Mouse (Mus musculus) ovary, postnatal 10 days (tissue): Measurements from ENCODE around the gene Unc93b1.
A peak's percentile ranks its signal among the peaks of the same experiment; 100 is the strongest.
"Not testable (repeated sequence)": the region's sequence is repeated elsewhere in the genome, so short reads cannot be mapped to it uniquely, and the experiment has no call there.

ENCODE experiments used
- DNase-seq: peaks from one replicate; pipeline ENCODE4 v3.0.0; 2022; ENCODE audit warnings: low spot score

Gene Unc93b1

GRCm38 (mm10) chr19:3946715-3947114 lies 11.7 kb downstream of the Unc93b1 start:
- peak; percentile 38 for DNase-seq

- no peak for DNase-seq
These were observed 12.8 kb downstream of the Unc93b1 start for GRCm38 (mm10) chr19:3947813-3948212.

- DNase-seq, result no peak
These were observed 13.6 kb downstream of the Unc93b1 start for GRCm38 (mm10) chr19:3948546-3948945.

- DNase-seq, result no peak
These were observed 15.3 kb downstream of the Unc93b1 start for GRCm38 (mm10) chr19:3950331-3950730.

- no peak for DNase-seq
These were observed 16.5 kb downstream of the Unc93b1 start for GRCm38 (mm10) chr19:3951461-3951860.

- DNase-seq, result no peak
These were observed 17.1 kb downstream of the Unc93b1 start for GRCm38 (mm10) chr19:3952099-3952498.

GRCm38 (mm10) chr19:3955033-3955432 lies 20.0 kb downstream of the Unc93b1 start:
- DNase-seq, result no peak

GRCm38 (mm10) chr19:3955804-3956203 lies 20.8 kb downstream of the Unc93b1 start:
- no peak for DNase-seq

- not testable (repeated sequence) for DNase-seq
These were observed 22.5 kb downstream of the Unc93b1 start for GRCm38 (mm10) chr19:3957296-3958036.

GRCm38 (mm10) chr19:3958470-3958869 lies 23.5 kb downstream of the Unc93b1 start, which contains the start of gene Aldh3b3:
TSS of gene Aldh3b3 (plus strand) at chr19:3958645.
- no peak for DNase-seq

GRCm38 (mm10) chr19:3959030-3959429 lies 24.0 kb downstream of the Unc93b1 start:
- no peak for DNase-seq

- DNase-seq, result no peak
These were observed 25.2 kb downstream of the Unc93b1 start for GRCm38 (mm10) chr19:3960211-3960610.

GRCm38 (mm10) chr19:3961805-3962204 lies 26.8 kb downstream of the Unc93b1 start:
- not testable (repeated sequence) for DNase-seq

GRCm38 (mm10) chr19:3962469-3962868 lies 27.5 kb downstream of the Unc93b1 start:
- DNase-seq, result no peak

GRCm38 (mm10) chr19:3964030-3964429 lies 29.0 kb downstream of the Unc93b1 start:
- DNase-seq, result no peak

- no peak for DNase-seq
These were observed 31.5 kb downstream of the Unc93b1 start for GRCm38 (mm10) chr19:3966330-3967075.

GRCm38 (mm10) chr19:3967258-3967657 lies 32.3 kb downstream of the Unc93b1 start:
- no peak for DNase-seq

GRCm38 (mm10) chr19:3972229-3972628 lies 37.2 kb downstream of the Unc93b1 start, which contains the start of gene Aldh3b2:
TSS of gene Aldh3b2 (plus strand) at chr19:3972328.
- no peak for DNase-seq

- DNase-seq, result not testable (repeated sequence)
These were observed 39.6 kb downstream of the Unc93b1 start for GRCm38 (mm10) chr19:3974608-3975007.

- DNase-seq, result no peak
These were observed 40.9 kb downstream of the Unc93b1 start for GRCm38 (mm10) chr19:3975866-3976265.

- peak; percentile 42 for DNase-seq
These were observed 45.3 kb downstream of the Unc93b1 start for GRCm38 (mm10) chr19:3980309-3980708.

GRCm38 (mm10) chr19:3980917-3981316 lies 45.9 kb downstream of the Unc93b1 start:
- DNase-seq, result no peak

GRCm38 (mm10) chr19:3983527-3984200 lies 48.7 kb downstream of the Unc93b1 start:
- no peak for DNase-seq
